Mouse (Mus musculus) frontal cortex, adult (tissue): Measurements from ENCODE around the gene Sf3a3.
"Not testable (repeated sequence)": the region's sequence is repeated elsewhere in the genome, so short reads cannot be mapped to it uniquely, and the experiment has no call there.

Source experiments
- ATAC-seq: cut with Nextera tagmentation; 2 replicates; pipeline ENCODE4 v1.9.2; 2017; ENCODE audit warnings: mild to moderate bottlenecking, moderate library complexity, mixed read lengths; ENCODE audit not compliant: low TSS enrichment

Sf3a3 gene

DNA sequence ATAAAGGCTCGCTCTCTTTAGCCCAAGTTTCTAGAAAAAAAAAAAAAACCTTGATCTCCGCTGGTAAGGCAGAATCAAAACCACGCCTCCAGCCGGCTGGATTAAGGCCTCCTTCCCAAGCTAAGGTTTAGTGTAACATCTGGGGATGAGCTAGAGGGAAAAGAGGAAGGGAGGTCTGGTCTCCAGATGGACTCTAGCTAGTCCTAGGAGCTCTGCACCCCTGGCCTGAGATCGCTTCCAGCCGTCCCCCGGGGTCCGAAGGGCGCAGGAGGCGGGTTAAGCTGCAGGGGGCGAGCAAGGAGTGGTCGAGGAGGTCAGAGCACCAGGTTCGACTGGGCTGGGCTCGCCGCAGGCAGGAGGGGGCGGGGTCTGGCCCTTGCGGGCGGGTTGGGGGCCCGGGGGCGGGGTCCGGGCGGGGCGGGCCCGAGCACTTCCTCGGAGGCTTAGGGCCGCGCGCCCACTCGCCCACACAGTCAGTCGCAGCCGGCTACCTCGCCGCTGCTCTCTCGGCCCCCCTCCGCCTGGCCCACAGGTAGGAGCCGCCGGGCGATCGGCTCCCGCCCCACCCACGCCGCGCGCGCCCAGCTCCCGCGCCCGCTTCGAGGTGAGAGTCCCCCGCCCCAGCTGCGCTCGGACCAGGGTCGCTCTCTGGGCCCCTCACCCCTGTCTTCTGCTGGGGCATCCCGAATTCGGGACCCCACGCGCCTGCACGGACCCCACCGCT lies 14.2 kb upstream of the Sf3a3 start, which contains the start of gene Fhl3:
Fhl3 (plus strand) TSS at position 454 of the 724 bp plus-strand sequence.
- ATAC-seq = no peak

DNA sequence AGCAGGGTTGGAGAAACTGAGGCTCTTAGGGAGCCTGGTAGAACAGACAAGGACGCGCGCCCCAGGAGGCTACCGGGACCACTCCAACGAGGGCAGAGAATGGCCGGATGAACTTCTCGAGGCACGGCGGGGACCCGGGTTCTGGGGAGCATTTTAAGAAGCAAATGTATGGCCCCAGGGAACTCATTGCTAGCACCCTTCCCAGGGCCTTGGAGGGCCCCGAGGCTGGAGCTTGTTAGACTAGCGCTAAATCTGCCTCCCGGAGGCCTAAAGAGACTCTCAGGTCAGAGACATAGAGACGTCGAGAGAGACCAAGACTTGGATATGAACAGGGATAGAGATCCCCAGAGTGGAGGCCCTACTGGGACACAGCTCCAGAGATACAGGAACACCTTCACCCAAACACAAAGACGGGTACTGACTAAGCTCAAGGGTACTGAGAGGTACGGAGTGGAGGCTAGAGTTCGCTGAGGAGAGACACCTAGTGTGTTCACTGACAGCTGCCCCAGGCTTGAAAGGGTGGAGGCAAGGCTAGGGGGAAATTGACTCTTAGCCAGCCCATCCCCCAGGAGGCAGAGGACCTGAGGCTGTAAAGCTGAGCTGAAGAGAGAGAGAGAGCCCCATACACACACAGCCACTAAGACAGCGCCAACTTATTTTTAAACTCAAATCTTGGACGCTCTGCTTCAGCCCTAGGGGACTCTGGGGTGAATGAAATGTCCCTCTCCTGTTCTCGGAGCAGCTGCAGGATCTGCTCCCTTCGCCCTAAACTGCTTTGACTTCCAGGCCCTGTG lies 13.3 kb upstream of the Sf3a3 start:
- no peak for ATAC-seq

DNA sequence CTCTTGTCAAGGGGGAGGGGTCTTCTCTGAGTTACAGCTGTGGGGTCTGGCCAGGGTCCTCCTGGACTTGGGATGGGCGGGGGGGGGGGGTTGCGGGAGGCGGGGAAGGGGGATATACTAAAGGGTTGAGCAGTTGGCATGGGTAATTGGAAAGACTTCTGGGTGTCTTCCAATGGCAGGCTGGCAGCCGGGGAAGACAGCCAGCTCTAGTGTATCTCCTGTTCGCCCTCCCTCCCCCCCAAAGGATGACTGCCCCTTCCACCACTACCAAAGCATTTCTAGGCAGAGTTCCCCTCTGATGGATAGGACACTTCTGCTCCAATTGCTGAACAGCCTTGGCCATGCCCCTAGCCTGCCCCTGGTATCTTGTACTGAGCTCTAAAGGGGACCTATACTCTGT lies 12.7 kb upstream of the Sf3a3 start:
- ATAC-seq = no peak

DNA sequence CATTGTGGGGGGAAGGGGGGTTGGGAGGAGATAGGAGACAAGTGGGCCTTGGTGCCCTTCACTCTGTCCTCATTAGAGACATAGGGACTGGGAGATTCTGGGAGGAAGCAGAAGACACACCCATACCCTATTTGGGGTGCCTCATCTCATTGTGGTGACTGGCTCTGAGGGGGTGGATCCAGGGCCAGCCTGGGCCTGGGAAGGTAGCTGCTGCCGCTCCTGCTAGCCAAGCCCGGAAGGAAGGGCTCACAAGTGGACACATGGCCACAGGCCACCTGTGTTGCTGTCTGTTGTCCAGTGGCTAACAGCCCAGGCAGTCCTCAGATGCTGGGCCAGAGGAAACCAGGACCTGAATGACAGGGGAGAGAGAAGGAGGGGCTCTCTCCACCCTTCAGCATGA lies 11.2 kb upstream of the Sf3a3 start:
- no peak for ATAC-seq

DNA sequence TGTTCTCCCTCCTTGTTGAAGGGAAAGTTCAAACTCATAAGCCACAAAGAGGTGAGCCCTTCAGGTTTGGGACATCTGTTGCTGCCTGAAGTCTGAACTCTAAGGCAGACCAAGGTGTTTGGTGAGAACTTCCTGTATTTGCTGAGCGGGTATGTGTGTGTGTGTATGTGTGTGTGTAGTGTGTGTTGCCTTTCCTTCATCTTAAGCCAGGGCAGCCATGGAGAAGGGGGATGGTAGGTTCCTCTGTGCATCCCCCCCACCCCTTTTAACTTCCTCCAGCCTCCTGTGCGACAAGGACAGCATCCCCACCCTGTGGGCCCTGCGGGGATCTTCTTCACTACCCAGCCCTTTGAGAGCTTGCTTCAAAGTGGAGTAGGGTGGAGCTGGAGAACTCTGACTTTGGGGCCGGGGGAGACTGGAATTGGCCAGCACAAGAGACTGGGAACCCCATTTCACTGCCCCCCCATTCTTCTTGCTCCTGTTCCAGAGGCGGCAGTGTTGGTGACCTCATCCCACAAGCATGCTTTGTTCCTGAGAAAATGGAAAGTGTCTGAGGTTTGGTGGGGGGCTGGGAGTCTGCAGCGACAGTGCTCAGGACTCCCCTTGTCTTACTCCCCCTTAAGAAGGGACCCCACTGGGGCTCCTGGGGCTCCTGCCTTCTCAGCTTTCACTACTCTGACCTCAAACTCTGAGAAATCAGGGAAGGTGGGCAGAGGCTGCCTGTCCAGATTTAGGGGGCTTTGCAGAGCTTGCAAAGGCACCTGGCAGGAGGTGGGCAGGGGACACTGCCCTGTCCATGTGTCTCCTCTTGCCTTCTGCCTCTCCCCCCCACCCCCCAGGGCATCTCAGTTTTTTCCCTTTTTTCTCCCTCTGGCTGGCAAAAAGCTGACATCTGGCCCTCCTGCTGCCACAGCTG lies 10.4 kb upstream of the Sf3a3 start:
- ATAC-seq = no peak

DNA sequence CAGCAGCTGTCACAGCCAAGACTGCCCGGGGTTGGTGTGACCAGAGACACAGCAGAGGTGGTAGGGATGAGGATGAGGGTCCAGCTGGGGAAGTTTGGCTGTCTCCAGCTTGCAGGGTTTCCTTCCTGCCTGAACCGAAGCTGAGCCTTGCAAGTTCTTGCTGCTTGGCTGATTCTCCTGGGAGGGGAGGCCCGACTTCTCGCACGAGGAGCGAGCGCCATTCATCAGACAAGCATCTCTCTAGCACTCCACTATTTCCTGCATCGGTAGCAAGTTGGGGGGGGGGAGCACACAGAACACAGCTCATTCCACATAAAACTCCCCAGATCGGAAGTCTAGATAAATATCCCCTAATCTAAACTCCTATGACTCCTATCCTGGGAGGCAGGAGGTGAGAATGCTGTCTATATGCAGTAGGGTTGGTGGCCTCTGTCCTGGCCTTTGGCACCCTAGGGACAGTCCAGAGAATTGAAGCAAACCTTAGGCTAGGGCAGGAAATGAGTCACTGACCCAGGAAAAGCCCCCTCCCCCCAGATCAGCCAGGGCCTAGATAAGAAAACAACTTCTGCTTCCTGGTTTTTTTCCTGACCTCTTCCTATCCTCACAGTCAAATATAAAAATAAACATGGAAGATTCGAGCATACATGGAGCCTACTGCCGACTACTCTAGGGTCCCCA lies 9.6 kb upstream of the Sf3a3 start:
- no peak for ATAC-seq

DNA sequence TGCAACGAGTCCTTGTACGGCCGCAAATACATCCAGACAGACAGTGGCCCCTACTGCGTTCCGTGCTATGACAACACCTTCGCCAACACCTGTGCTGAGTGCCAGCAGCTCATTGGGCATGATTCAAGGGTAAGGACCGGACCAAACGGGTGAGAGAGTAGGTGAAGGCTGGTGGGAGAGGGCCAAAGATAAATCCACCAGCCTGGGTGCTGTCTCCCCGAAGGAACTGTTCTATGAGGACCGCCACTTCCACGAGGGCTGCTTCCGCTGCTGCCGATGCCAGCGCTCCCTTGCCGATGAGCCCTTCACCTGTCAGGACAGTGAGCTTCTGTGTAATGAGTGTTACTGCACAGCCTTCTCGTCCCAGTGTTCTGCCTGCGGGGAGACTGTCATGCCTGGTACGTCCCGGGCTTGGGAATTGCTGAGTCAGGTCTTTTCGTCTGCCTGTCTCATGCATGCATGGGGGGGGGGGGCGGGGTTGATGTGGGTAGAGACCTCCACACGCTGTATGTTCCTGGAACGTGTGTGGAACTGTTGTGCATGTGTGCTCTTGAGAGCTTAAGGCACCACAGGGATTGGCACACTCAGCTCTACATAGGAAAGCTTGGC lies 8.8 kb upstream of the Sf3a3 start:
- no peak for ATAC-seq

DNA sequence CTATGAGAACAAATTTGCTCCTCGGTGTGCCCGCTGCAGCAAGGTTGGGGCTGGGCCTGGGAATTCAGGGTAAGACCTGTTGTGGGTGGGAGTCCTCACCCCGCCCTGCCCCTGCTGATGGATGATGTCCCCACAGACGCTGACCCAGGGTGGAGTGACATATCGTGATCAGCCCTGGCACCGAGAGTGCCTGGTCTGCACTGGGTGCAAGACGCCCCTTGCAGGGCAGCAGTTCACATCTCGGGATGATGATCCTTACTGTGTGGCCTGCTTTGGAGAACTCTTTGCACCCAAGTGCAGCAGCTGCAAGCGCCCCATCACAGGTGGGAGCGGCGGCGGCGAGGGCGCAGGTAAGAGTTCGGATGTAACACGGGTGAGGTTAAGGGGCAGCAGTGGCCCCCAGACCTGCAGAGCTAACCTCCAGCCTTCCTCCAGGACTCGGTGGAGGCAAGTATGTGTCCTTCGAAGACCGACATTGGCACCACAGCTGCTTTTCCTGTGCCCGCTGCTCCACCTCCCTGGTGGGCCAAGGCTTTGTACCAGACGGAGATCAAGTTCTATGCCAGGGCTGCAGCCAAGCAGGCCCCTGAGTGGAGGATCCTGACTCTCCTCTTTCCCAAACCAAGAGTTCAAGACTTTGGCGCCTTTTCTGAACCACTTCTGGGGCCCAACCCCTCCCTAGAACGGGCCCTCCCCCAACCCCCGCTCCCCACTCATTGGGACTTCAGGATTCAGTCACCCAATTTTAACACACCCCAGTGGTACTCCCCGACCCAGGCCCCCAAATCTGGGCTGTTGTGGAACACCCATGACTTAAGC lies 7.0 kb upstream of the Sf3a3 start:
- not testable (repeated sequence) for ATAC-seq

DNA sequence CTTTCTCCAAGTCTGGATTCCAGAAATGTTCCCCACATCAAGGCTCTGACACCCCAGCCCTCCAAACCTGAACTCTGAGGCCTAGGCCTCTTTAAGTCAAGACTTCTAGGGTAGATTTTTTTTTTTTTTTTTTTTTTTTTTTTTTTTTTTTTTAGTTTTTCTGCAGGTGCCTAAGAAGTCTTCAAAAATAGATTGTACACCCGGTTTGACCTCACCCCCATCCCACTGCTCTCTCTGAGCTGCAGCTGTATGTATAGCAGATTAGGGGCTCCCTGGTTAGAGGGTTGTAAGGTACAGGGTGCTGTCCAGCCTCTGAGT lies 6.4 kb upstream of the Sf3a3 start:
- ATAC-seq = not testable (repeated sequence)

DNA sequence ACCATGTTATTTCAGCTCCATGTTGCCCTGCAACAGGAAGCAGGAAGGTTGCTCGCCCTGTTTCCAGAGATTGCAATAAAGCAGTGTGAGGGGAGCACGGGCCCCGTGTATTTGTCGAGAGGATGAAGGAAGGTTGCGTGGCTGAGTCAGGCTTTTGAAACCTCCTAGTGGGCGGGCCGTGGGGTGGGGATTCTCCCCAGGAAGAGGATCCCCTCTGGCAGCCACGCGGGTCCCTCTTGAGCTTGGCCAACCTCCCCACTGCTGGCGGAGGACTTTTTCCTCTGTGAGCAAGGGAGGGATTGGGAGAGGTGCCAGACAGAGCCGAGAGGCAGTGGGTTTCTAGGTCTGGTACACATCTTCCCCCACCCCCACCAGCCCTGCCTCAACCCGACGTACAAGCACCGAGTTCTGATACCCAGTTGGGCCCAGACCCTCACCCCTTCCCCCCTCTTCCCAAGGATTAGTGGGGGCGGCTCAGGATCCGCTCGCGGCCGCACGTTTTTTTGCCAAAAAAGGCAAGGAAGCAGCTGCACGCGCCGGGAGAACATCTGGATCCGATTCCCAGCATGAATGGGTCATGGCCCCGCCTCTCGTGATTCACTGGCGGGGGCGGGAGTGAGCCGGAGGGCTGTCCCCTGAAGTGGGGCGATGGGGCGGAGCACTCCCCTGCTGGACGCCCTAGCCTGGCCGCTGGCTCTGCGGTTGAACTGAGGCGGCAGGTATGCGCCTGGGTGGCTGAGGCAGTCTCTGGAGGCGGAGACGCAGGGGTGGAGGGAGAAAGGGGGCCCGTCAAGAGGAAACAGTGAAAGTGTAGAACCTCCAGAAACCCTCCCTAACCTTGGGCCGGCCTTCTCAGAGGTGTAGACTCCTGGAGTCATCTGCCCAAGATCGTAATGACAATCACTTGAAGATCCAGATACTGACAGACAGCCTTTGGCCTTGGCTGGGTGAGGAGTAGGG lies 5.8 kb upstream of the Sf3a3 start:
- peak; percentile 51; the same call in 1 of the 2 replicates for ATAC-seq

DNA sequence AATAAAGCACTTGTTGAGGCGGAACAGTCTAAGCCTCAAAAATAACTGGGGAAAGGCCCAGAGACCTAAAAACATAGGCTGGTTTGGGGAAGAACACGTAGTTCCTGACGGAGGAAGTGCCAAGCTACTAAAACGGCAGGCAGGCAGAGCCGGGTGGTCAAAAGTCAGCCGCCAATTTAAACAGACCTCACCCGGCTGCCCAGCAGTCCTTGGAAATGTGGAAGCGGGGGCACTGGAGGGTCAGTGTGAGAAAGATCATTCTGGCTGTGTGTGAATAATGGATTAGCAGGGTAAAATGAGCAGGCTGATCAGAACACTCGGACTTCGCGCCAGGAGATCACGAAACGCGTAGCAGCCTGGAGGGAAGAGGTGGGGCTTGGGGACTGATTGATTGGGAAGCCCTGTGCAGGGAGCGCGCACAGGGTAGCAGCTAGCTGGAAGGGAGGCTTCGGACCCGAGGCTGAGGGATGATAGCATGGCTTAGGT lies 4.6 kb upstream of the Sf3a3 start:
- ATAC-seq = no peak

DNA sequence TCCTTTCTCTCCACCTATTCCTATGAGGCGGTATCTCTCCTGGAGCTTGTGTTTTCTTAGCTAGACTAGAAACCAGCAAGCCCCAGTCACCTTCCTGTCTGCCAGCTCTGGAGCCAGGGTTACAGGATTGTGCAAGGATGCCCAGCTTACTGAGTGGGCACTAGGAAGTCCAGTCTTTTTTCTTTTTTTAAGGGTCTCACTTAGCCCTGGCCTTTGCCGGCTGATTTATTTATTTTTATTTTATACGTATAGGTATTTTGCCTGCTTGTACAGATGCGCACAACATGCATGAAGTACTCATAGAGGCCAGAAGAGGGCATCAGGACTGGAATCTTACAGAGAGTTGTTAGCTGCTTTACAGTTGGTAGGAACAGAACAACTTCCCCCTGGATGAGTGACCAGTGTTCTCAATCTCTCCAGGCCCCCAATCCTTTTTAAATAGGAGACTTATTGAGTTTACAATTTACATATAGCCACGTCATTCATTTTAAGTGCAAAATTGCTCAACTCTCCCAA lies 3.7 kb upstream of the Sf3a3 start:
- 0 out of 2 replicates have a peak, but pooled peaks have one; percentile 17 for ATAC-seq

DNA sequence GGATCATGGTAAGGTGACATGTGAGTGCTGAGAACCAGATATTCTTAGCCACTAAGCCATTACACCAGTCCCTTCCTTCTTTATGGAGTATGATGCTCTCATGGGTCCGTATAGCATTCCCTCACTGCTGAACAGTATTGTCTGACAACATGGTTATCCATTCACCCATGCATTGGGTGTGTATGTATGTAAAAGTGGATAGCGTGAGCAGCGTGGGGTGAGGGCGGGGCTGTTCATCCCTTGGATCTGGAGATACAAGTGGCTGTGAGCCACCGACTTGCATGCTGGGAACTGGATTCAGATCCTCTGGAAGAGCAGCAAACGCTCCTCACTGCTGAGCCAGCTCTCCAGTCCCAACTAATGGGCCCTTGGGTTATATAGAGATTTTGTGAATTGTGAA lies 2.0 kb upstream of the Sf3a3 start:
- ATAC-seq = no peak

DNA sequence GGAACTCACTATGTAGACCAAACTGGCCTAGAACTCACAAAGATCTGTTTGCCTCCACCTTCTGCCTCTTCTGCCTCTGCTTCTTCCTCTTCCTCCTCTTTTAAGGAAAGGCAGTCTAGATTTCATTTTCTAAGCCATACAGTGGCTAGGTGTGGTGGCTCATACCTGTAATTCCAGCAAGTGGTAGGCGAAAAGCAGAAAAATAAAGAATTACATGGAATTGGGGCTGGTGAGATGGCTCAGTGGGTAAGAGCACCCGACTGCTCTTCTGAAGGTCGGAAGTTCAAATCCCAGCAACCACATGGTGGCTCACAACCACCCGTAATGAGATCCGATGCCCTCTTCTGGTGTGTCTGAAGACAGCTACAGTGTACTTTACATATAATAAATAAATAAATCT lies 726 bp upstream of the Sf3a3 start:
- ATAC-seq = not testable (repeated sequence)

DNA sequence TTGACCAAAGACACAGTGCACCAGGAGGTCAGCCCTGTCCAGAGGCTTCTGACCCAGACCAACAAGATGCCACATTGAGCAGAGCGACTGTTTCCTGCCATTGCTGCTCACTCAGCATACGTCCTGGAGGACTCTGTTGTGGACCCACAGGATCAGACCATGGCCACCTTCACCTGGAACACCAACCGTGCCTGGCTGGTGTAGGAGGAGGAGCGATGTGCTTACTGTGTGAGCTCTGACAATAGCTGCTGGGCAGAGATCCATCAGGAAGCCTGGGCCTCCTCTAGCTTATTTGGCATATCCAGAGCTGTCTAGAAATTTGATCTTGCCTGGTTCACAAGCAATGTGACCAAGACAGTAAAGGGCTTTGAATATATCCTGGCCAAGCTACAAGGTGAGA lies 4.5 kb downstream of the Sf3a3 start:
- no peak for ATAC-seq

DNA sequence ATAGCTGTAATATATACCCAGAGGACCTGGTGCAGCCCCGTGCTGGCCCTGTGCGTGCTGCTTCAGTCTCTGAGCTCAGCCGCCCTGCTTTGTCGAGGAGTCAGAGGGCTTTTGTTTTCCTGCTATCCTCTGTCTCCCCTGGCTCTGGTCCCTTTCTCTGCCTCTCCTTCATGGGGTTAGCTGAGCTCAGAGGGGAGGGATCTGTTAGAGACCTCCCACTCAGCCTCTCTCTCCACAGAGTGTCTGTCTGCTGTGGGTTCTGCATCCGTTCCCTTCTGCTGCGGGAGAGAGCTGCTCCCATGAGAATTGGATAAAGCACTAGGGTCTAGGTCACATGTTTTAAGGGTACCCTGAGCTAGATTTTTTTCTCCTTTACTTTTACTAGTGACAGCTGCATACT lies 11.5 kb downstream of the Sf3a3 start:
- ATAC-seq = no peak

DNA sequence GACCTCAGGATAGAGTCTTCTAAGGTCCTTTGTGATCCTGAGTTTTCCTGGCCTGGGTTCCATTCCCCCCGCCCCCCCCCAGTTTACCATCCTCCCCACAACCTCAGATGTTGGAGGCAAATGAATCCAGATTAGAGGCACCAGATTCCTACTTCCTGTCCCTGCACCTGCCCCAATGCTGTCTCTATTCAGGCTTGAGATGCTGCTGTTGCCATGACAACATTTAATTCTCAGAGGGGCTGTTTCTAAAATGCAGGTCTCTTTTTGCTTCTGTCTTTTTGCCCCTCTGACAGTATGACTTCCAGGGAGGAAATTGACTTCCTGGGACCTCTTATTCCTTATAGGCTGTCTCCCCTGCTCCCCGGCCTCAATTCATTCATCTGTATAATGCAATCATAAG lies 22.4 kb downstream of the Sf3a3 start:
- no peak for ATAC-seq

DNA sequence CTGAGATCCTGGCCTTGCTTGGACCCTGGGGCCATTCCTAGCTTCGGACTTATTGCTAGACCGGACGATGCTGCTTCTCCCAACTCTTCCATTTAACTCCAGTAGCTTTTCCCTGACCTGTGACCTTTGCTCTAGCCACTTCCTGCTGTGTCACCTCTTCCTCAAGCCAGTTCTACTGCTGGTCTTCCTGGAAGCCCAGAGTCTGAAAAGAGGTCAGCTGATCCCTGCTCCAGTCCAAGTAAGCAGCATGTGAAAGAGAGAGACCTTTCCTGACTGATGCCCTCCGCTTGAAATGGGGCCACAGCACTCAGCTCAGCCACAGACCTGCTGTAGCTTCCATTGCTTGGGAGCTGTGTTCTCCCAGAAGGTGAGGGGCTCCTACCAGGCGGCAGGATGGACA lies 22.9 kb downstream of the Sf3a3 start:
- ATAC-seq = no peak

DNA sequence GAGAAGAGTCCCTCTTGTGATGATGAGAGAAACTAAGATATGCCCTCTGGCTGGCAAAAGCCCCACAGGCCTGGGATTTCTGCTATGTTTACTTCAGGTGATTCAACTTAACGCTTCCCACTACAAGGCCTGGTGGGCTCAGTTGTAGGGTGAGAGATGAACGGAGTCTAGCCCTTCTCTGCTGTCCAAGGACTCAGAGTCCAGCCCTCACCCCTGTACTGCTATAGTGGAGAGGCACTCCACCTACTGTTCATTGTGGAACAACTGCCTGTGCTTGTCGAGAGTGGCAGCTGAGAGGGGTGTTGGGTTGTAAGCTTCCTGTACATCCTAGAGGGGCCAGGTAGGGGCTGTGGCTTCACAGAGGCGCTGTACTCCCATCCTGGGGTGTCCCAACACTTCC lies 23.4 kb downstream of the Sf3a3 start:
- ATAC-seq = no peak
